Mouse (Mus musculus) lung, postnatal 10 days (tissue): Measurements from ENCODE around the gene Poc1b.

Experiments
- DNase-seq: peaks from one replicate; pipeline ENCODE4 v3.0.0; 2021

Poc1b gene

GRCm38 (mm10) chr10:99232518-99233227, 125.8 kb downstream of the Poc1b start:
- DNase-seq = peak; percentile 22

- no peak for DNase-seq
Measured at GRCm38 (mm10) chr10:99234336-99234735, 127.5 kb downstream of the Poc1b start.

DNA sequence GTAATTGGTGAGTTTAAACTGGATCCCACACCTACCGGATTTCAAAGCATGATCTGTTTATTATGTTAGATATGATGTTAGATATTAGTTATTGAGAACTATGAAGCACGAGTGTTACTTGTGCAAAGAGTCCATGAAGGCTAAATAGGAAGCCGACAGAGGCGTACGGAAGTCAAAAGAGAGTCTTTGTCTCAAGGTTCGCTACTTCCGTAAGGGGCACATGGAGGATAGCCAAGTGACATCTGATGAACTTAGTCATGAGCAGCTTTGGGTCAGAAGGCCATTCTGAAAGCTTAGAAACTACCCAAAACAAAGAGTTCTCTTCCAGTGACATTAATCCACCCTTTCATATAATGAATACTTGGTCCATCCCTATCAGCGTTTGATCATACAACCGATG, 128.2 kb downstream of the Poc1b start:
- no peak for DNase-seq

- peak; percentile 38 for DNase-seq
Measured at GRCm38 (mm10) chr10:99237205-99237832, 130.5 kb downstream of the Poc1b start.

DNA sequence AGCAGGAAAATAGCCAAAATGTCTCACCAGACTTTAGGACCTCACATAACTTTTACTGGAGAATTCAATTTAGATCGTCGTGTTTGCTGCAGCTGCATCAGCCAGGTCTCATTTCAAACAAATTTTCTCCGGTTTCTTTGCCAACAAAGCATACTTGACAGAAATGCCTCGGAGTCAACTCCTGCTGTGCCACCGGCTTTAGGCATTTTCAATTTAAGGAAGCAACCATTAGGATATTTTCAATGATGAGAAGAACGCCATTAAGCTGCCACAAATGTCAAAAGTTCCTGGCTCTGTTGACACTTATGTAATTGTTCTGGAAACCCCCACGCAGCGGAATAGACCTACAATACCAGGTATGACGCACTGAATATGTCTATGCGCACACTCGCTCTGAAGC, 131.7 kb downstream of the Poc1b start:
- no peak for DNase-seq

DNA sequence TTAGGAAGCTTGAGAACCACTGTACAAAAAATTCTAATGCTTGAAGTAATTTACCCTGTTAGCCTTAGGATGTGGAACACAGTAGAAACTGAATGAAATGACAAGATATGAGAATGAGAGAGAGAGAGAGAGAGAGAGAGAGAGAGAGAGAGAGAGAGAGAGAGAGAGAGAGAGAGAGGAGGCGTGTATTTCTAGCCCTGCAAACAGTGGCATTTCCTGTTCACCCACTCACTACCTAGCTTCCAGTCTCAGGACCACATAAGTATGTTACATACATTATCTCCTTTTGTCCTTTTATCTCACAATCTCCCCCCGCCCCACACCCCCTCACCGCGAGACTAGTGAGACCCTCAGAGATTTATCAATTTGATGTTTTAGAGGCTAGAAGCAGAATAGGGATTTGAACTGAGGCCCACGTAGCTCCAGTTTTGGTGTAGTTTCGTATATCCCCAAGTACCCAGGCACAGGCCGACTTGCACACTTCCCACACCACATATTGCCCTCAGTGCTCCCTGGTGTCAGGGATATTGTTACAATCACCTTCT, 134.5 kb downstream of the Poc1b start:
- no peak for DNase-seq

GRCm38 (mm10) chr10:99241829-99242711, 135.2 kb downstream of the Poc1b start:
- peak; percentile 39 for DNase-seq

DNA sequence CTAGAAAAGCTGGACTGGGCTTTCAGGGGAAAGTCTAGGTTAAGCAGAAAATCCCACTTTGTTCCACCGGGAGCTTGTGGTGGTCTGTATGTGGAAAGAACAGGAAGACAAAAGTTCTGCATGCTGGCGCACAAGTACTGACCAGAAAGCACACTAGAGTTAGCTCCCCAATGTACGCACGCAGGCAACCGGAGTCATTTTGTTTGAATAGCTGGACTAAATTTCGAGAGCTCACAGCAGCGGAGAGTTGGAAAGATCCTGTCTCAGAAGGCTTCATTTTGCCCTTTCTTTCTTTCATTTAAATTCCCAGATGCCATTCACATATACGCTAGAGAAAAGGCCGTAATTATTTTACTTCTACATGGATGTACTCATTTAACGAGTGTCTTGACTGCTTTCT, 135.9 kb downstream of the Poc1b start:
- no peak for DNase-seq

- DNase-seq = no peak
Measured at GRCm38 (mm10) chr10:99243907-99244489, 137.2 kb downstream of the Poc1b start.

- no peak for DNase-seq
Measured at GRCm38 (mm10) chr10:99244655-99245260, 137.9 kb downstream of the Poc1b start.

- no peak for DNase-seq
Measured at GRCm38 (mm10) chr10:99246797-99247508, 140.1 kb downstream of the Poc1b start.
